Mouse (Mus musculus) thymus, adult 2 months (tissue): ENCODE data around the gene Fam104a.

Experiments used
- CTCF ChIP-seq: fragments of 200-500 bp; IDR thresholded peaks from 2 replicates; pipeline ENCODE4 v1.5.1; 2012; ENCODE audit warnings: mild to moderate bottlenecking, control low read depth, low read length, moderate library complexity, borderline replicate concordance; ENCODE audit not compliant: control insufficient read depth, poor library complexity, insufficient read depth; ENCODE audit errors: extremely low read depth
- POLR2A ChIP-seq: fragments of 200-500 bp; IDR thresholded peaks from 2 replicates; pipeline ENCODE4 v1.6.1; 2012; ENCODE audit warnings: mild to moderate bottlenecking, low read length, control low read depth, moderate library complexity; ENCODE audit not compliant: control insufficient read depth, poor library complexity, insufficient read depth; ENCODE audit errors: extremely low read depth

DNA sequence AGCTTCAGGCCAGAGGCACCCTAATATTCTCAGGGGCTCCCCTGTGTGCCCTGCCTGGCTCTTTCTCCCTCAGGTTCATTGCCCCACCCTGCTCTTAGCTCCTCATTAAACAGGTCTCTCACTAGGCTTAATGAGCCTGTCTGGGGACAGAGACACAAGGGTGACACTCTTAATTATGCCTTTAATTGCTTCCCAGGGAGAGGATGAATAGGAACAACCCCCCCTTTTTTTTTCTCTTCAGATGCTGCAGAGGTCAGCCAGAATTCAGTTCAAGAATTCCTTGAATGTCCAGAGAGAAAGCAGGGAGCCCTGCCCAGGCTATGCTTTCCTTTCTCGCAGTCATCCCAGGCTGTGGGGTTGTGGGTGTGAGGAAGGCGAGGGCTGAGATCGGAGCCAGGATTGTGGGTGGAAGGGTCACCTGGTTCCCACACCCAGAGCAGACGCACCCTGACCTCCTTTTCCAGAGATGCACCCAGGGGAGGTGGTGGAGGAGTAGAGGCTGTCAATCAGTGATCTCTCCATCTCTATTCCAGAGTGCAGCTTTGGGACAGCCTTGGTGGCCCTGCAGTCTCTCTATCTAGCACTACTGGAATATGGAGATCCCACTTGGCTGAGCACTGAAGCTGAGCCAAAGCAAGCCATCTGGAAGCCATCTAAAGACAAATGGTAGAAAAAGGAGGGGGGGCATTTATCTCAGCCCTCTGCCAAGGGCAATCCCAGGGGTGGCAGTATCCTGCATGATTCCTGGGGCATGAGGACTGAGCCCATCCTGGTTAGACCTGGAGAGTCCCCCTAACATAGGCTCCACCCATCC lies 41.5 kb upstream of the Fam104a start:
- no peak for TF ChIP-seq POLR2A
- no peak for TF ChIP-seq CTCF
